Mouse (Mus musculus) liver, adult 10 weeks (tissue): ENCODE data around the gene Axl. TPM values are rescaled to one million over a fixed set of nuclear protein-coding genes. Genes with fewer than 3 reads are reported as not detected.

Experiments
- polyA plus RNA-seq: library from polyadenylated mRNA; stranded (reverse); fragments of 350-450 nt; fragmentation: Illumina TruSeq; extraction: RNeasy Lipid Tissue Mini Kit (QIAGEN cat#74804); gene quantifications from one replicate; pipeline ENCODE4 v1.2.3, GENCODE M21; 2014; ENCODE audit warnings: low read depth, low replicate concordance

Gene Axl
- polyA plus RNA-seq, result 7.3 TPM

GRCm38 (mm10) chr7:25788220-25789128 lies at the start of gene Axl:
Axl (minus strand) TSS chr7:25788705.

GRCm38 (mm10) chr7:25816241-25816919 lies 27.9 kb upstream of the Axl start, which contains the start of gene Cyp2s1:
Cyp2s1 (minus strand) TSS chr7:25816913.

GRCm38 (mm10) chr7:25754738-25755467 lies 33.6 kb downstream of the Axl start, which contains the start of gene Hnrnpul1:
Hnrnpul1 (minus strand) TSS chr7:25754757.

GRCm38 (mm10) chr7:25718788-25719417 lies 69.6 kb downstream of the Axl start, which contains the start of gene Ccdc97:
Ccdc97 (minus strand) TSS chr7:25719088.

Other genes with a start within 250 kb of the Axl start
- gene Ceacam2, start 248.8 kb downstream of the Axl start, polyA plus RNA-seq, result not detected
- not detected for gene Erich4, start 172.8 kb downstream of the Axl start, polyA plus RNA-seq
- 21.7 TPM for gene Dmac2, start 169.3 kb downstream of the Axl start, polyA plus RNA-seq
- not detected for gene B3gnt8, start 162.1 kb downstream of the Axl start, polyA plus RNA-seq
- 1.8 TPM for gene Bckdha, start 129.7 kb downstream of the Axl start, polyA plus RNA-seq
- 1.1 TPM for gene Exosc5, start 129.5 kb downstream of the Axl start, polyA plus RNA-seq
- gene Tmem91, start 113.5 kb downstream of the Axl start, polyA plus RNA-seq, result not detected
- gene B9d2, start 107.9 kb downstream of the Axl start, polyA plus RNA-seq, result not detected
- gene Tgfb1, start 101.7 kb downstream of the Axl start, polyA plus RNA-seq, result 1.1 TPM
- gene Ccdc97, start 69.6 kb downstream of the Axl start, polyA plus RNA-seq, result 1.7 TPM
- 22.5 TPM for gene Hnrnpul1, start 33.9 kb downstream of the Axl start, polyA plus RNA-seq
- gene Cyp2s1, start 28.2 kb upstream of the Axl start, polyA plus RNA-seq, result not detected
- 97.7 TPM for gene Cyp2b10, start 108.9 kb upstream of the Axl start, polyA plus RNA-seq